Mouse (Mus musculus): ENCODE measurements around the gene Elmo1. TPM values are rescaled to one million over a fixed set of nuclear protein-coding genes. Genes with fewer than 3 reads are reported as not detected.

Elmo1 gene
- polyA plus RNA-seq, 1 experiment, result 16.1 TPM

- H3K9ac ChIP-seq (ENCODE audit: low read depth, poor library complexity, severe bottlenecking), result no peak overlapping the region
- no peaks in the 10 kb centered on the region for H3K27me3 ChIP-seq (ENCODE audit: control insufficient read depth, insufficient read depth, low read length, poor library complexity, severe bottlenecking)
- H3K4me1 ChIP-seq (ENCODE audit: control insufficient read depth, insufficient read depth, low read length), result no peaks in the 10 kb centered on the region
- no peak for TF ChIP-seq EP300 (IDR thresholded peaks at IDR 0.05; ENCODE audit: insufficient read depth, low read depth, low read length)
- no peak for TF ChIP-seq POLR2A (IDR thresholded peaks at IDR 0.05; ENCODE audit: insufficient read depth, low read length)
- no peak for TF ChIP-seq CTCF (IDR thresholded peaks at IDR 0.05; ENCODE audit: low read depth, low read length)
- no peaks in the 10 kb centered on the region for H3K36me3 ChIP-seq (ENCODE audit: control insufficient read depth, insufficient read depth, low read length, poor library complexity, severe bottlenecking)
- no peak overlapping the region for H3K4me3 ChIP-seq (ENCODE audit: low read depth, low read length)
- H3K9me3 ChIP-seq (replicated peaks; ENCODE audit: control insufficient read depth, insufficient read depth, low read length, poor library complexity, severe bottlenecking), result no peaks in the 10 kb centered on the region
- H3K27ac ChIP-seq (ENCODE audit: insufficient read depth, low read length), result no peak overlapping the region
These were observed 200.0 kb downstream of the Elmo1 start for GRCm38 (mm10) chr13:20290412-20290811.

- no peaks in the 10 kb centered on the region for H3K36me3 ChIP-seq (ENCODE audit: control insufficient read depth, insufficient read depth, low read length, poor library complexity, severe bottlenecking)
- H3K27me3 ChIP-seq (ENCODE audit: control insufficient read depth, insufficient read depth, low read length, poor library complexity, severe bottlenecking), result no peaks in the 10 kb centered on the region
- no peak overlapping the region for H3K27ac ChIP-seq (ENCODE audit: insufficient read depth, low read length)
- H3K9ac ChIP-seq (ENCODE audit: low read depth, poor library complexity, severe bottlenecking), result no peak overlapping the region
- no peaks in the 10 kb centered on the region for H3K4me1 ChIP-seq (ENCODE audit: control insufficient read depth, insufficient read depth, low read length)
- TF ChIP-seq POLR2A (IDR thresholded peaks at IDR 0.05; ENCODE audit: insufficient read depth, low read length), result no peak
- TF ChIP-seq CTCF (IDR thresholded peaks at IDR 0.05; ENCODE audit: low read depth, low read length), result peak; percentile 71
- no peak for TF ChIP-seq EP300 (IDR thresholded peaks at IDR 0.05; ENCODE audit: insufficient read depth, low read depth, low read length)
- H3K4me3 ChIP-seq (ENCODE audit: low read depth, low read length), result no peak overlapping the region
- H3K9me3 ChIP-seq (replicated peaks; ENCODE audit: control insufficient read depth, insufficient read depth, low read length, poor library complexity, severe bottlenecking), result no peaks in the 10 kb centered on the region
These were observed 202.0 kb downstream of the Elmo1 start for GRCm38 (mm10) chr13:20292348-20292747.

GRCm38 (mm10) chr13:20295278-20295970, 205.0 kb downstream of the Elmo1 start:
- no peaks in the 10 kb centered on the region for H3K36me3 ChIP-seq (ENCODE audit: control insufficient read depth, insufficient read depth, low read length, poor library complexity, severe bottlenecking)
- no peak overlapping the region for H3K27ac ChIP-seq (ENCODE audit: insufficient read depth, low read length)
- no peak for TF ChIP-seq POLR2A (IDR thresholded peaks at IDR 0.05; ENCODE audit: insufficient read depth, low read length)
- TF ChIP-seq CTCF (IDR thresholded peaks at IDR 0.05; ENCODE audit: low read depth, low read length), result no peak
- no peak for TF ChIP-seq EP300 (IDR thresholded peaks at IDR 0.05; ENCODE audit: insufficient read depth, low read depth, low read length)
- H3K4me1 ChIP-seq (ENCODE audit: control insufficient read depth, insufficient read depth, low read length), result no peaks in the 10 kb centered on the region
- H3K4me3 ChIP-seq (ENCODE audit: low read depth, low read length), result no peak overlapping the region
- H3K27me3 ChIP-seq (ENCODE audit: control insufficient read depth, insufficient read depth, low read length, poor library complexity, severe bottlenecking), result no peaks in the 10 kb centered on the region
- no peak overlapping the region for H3K9ac ChIP-seq (ENCODE audit: low read depth, poor library complexity, severe bottlenecking)
- H3K9me3 ChIP-seq (replicated peaks; ENCODE audit: control insufficient read depth, insufficient read depth, low read length, poor library complexity, severe bottlenecking), result no peaks in the 10 kb centered on the region

- Histone ChIP-seq H3K36me3 (ENCODE audit: control insufficient read depth, insufficient read depth, low read length, poor library complexity, severe bottlenecking) (no peaks in the 10 kb centered on the region), H3K4me1 (ENCODE audit: control insufficient read depth, insufficient read depth, low read length) (no peaks in the 10 kb centered on the region), H3K9ac (ENCODE audit: low read depth, poor library complexity, severe bottlenecking) (no peak overlapping the region), H3K9me3 (replicated peaks; ENCODE audit: control insufficient read depth, insufficient read depth, low read length, poor library complexity, severe bottlenecking) (no peaks in the 10 kb centered on the region), H3K4me3 (ENCODE audit: low read depth, low read length) (no peak overlapping the region), H3K27me3 (ENCODE audit: control insufficient read depth, insufficient read depth, low read length, poor library complexity, severe bottlenecking) (no peaks in the 10 kb centered on the region), H3K27ac (ENCODE audit: insufficient read depth, low read length) (no peak overlapping the region)
- TF ChIP-seq EP300 (IDR thresholded peaks at IDR 0.05; ENCODE audit: insufficient read depth, low read depth, low read length) (no peak), CTCF (IDR thresholded peaks at IDR 0.05; ENCODE audit: low read depth, low read length) (peak; percentile 75)
These were observed 207.4 kb downstream of the Elmo1 start for GRCm38 (mm10) chr13:20297841-20298240.

- Histone ChIP-seq H3K9me3 (replicated peaks; ENCODE audit: control insufficient read depth, insufficient read depth, low read length, poor library complexity, severe bottlenecking) (no peaks in the 10 kb centered on the region), H3K27me3 (ENCODE audit: control insufficient read depth, insufficient read depth, low read length, poor library complexity, severe bottlenecking) (no peaks in the 10 kb centered on the region)
- TF ChIP-seq CTCF (IDR thresholded peaks at IDR 0.05; ENCODE audit: low read depth, low read length) (peak; percentile 46), EP300 (IDR thresholded peaks at IDR 0.05; ENCODE audit: insufficient read depth, low read depth, low read length) (no peak)
These were observed 209.0 kb downstream of the Elmo1 start for GRCm38 (mm10) chr13:20299424-20299823.

GRCm38 (mm10) chr13:20300052-20300564, 209.7 kb downstream of the Elmo1 start:
- Histone ChIP-seq H3K4me1 (ENCODE audit: control insufficient read depth, insufficient read depth, low read length) (no peaks in the 10 kb centered on the region), H3K4me3 (ENCODE audit: low read depth, low read length) (no peak overlapping the region), H3K27me3 (ENCODE audit: control insufficient read depth, insufficient read depth, low read length, poor library complexity, severe bottlenecking) (no peaks in the 10 kb centered on the region), H3K9ac (ENCODE audit: low read depth, poor library complexity, severe bottlenecking) (no peak overlapping the region), H3K27ac (ENCODE audit: insufficient read depth, low read length) (no peak overlapping the region), H3K36me3 (ENCODE audit: control insufficient read depth, insufficient read depth, low read length, poor library complexity, severe bottlenecking) (no peaks in the 10 kb centered on the region), H3K9me3 (replicated peaks; ENCODE audit: control insufficient read depth, insufficient read depth, low read length, poor library complexity, severe bottlenecking) (no peaks in the 10 kb centered on the region)
- no peak for TF ChIP-seq CTCF (IDR thresholded peaks at IDR 0.05; ENCODE audit: low read depth, low read length)
- no peak for TF ChIP-seq EP300 (IDR thresholded peaks at IDR 0.05; ENCODE audit: insufficient read depth, low read depth, low read length)
- TF ChIP-seq POLR2A (IDR thresholded peaks at IDR 0.05; ENCODE audit: insufficient read depth, low read length), result no peak

More at GRCm38 (mm10) chr13:20299424-20299823, 209.0 kb downstream of the Elmo1 start:
- Histone ChIP-seq H3K36me3 (ENCODE audit: control insufficient read depth, insufficient read depth, low read length, poor library complexity, severe bottlenecking) (no peaks in the 10 kb centered on the region), H3K4me1 (ENCODE audit: control insufficient read depth, insufficient read depth, low read length) (no peaks in the 10 kb centered on the region), H3K9ac (ENCODE audit: low read depth, poor library complexity, severe bottlenecking) (no peak overlapping the region), H3K4me3 (ENCODE audit: low read depth, low read length) (no peak overlapping the region), H3K27ac (ENCODE audit: insufficient read depth, low read length) (no peak overlapping the region)

All from ES-Bruce4 (cell line).